Mouse (Mus musculus): ENCODE data around the gene Rapgef4. TPM values are rescaled to one million over a fixed set of nuclear protein-coding genes. Genes with fewer than 3 reads are reported as not detected.

Rapgef4 gene
- polyA plus RNA-seq, 1 experiment from 2014 or later = 3.6 TPM

GRCm38 (mm10) chr2:72122410-72123223 lies 141.6 kb downstream of the Rapgef4 start:
- DNase-seq (ENCODE audit: low spot score) = no peak
- H3K36me3 ChIP-seq (ENCODE audit: control insufficient read depth, insufficient read depth, low read length) = no peaks in the 10 kb centered on the region
- no peak for TF ChIP-seq EP300 (optimal IDR thresholded peaks at IDR 0.05)
- no peak for TF ChIP-seq CTCF (IDR thresholded peaks at IDR 0.05; ENCODE audit: low read depth)
- H3K9me3 ChIP-seq (ENCODE audit: control insufficient read depth, low read length) = no peaks in the 10 kb centered on the region
- H3K4me1 ChIP-seq (replicated peaks; ENCODE audit: control insufficient read depth, insufficient read depth) = no peaks in the 10 kb centered on the region
- WGBS = 88% methylated on average over 14 of the region's 14 CpGs
- no peak overlapping the region for H3K9ac ChIP-seq (ENCODE audit: low read length)
- H3K4me3 ChIP-seq (ENCODE audit: low read depth, low read length) = no peak overlapping the region
- no peak overlapping the region for H3K4me2 ChIP-seq (replicated peaks; ENCODE audit: low read depth)
- H3K27ac ChIP-seq (replicated peaks) = no peak overlapping the region
- H3K27me3 ChIP-seq (ENCODE audit: control insufficient read depth, insufficient read depth, low read length) = no peaks in the 10 kb centered on the region
- no peak for ATAC-seq (ENCODE audit: low FRiP score, low TSS enrichment)

- TF ChIP-seq CTCF (IDR thresholded peaks at IDR 0.05; ENCODE audit: low read depth) (no peak), EP300 (optimal IDR thresholded peaks at IDR 0.05) (no peak)
- Histone ChIP-seq H3K27ac (replicated peaks) (no peak overlapping the region), H3K4me1 (replicated peaks; ENCODE audit: control insufficient read depth, insufficient read depth) (no peaks in the 10 kb centered on the region), H3K27me3 (ENCODE audit: control insufficient read depth, insufficient read depth, low read length) (no peaks in the 10 kb centered on the region), H3K4me2 (replicated peaks; ENCODE audit: low read depth) (no peak overlapping the region), H3K36me3 (ENCODE audit: control insufficient read depth, insufficient read depth, low read length) (no peaks in the 10 kb centered on the region), H3K4me3 (ENCODE audit: low read depth, low read length) (no peak overlapping the region), H3K9ac (ENCODE audit: low read length) (no peak overlapping the region), H3K9me3 (ENCODE audit: control insufficient read depth, low read length) (no peaks in the 10 kb centered on the region)
- DNase-seq (ENCODE audit: low spot score) = no peak
- ATAC-seq (ENCODE audit: low FRiP score, low TSS enrichment) = no peak
- WGBS = 63% methylated on average over 5 of the region's 5 CpGs
Measured at GRCm38 (mm10) chr2:72123851-72124250, 142.8 kb downstream of the Rapgef4 start.

GRCm38 (mm10) chr2:72125786-72126185 lies 144.7 kb downstream of the Rapgef4 start:
- TF ChIP-seq CTCF (IDR thresholded peaks at IDR 0.05; ENCODE audit: low read depth) (no peak), EP300 (optimal IDR thresholded peaks at IDR 0.05) (no peak)
- 44% methylated on average over 3 of the region's 3 CpGs for WGBS

GRCm38 (mm10) chr2:72126411-72126810 lies 145.4 kb downstream of the Rapgef4 start:
- Histone ChIP-seq H3K27me3 (ENCODE audit: control insufficient read depth, insufficient read depth, low read length) (no peaks in the 10 kb centered on the region), H3K4me3 (ENCODE audit: low read depth, low read length) (no peak overlapping the region), H3K9ac (ENCODE audit: low read length) (no peak overlapping the region), H3K36me3 (ENCODE audit: control insufficient read depth, insufficient read depth, low read length) (no peaks in the 10 kb centered on the region), H3K9me3 (ENCODE audit: control insufficient read depth, low read length) (no peaks in the 10 kb centered on the region), H3K27ac (replicated peaks) (no peak overlapping the region), H3K4me1 (replicated peaks; ENCODE audit: control insufficient read depth, insufficient read depth) (no peaks in the 10 kb centered on the region), H3K4me2 (replicated peaks; ENCODE audit: low read depth) (no peak overlapping the region)
- DNase-seq (ENCODE audit: low spot score) = no peak
- 89% methylated on average over 2 of the region's 2 CpGs for WGBS
- no peak for ATAC-seq (ENCODE audit: low FRiP score, low TSS enrichment)
- no peak for TF ChIP-seq CTCF (IDR thresholded peaks at IDR 0.05; ENCODE audit: low read depth)
- TF ChIP-seq EP300 (optimal IDR thresholded peaks at IDR 0.05) = no peak

More at GRCm38 (mm10) chr2:72125786-72126185, 144.7 kb downstream of the Rapgef4 start:
- no peaks in the 10 kb centered on the region for H3K9me3 ChIP-seq (ENCODE audit: control insufficient read depth, low read length)
- H3K4me1 ChIP-seq (replicated peaks; ENCODE audit: control insufficient read depth, insufficient read depth) = no peaks in the 10 kb centered on the region
- H3K36me3 ChIP-seq (ENCODE audit: control insufficient read depth, insufficient read depth, low read length) = no peaks in the 10 kb centered on the region
- H3K4me3 ChIP-seq (ENCODE audit: low read depth, low read length) = no peak overlapping the region
- H3K9ac ChIP-seq (ENCODE audit: low read length) = no peak overlapping the region
- DNase-seq (ENCODE audit: low spot score) = no peak
- H3K27me3 ChIP-seq (ENCODE audit: control insufficient read depth, insufficient read depth, low read length) = no peaks in the 10 kb centered on the region
- H3K27ac ChIP-seq (replicated peaks) = no peak overlapping the region
- ATAC-seq (ENCODE audit: low FRiP score, low TSS enrichment) = no peak
- H3K4me2 ChIP-seq (replicated peaks; ENCODE audit: low read depth) = no peak overlapping the region

GRCm38 (mm10) chr2:72129612-72130311 lies 148.7 kb downstream of the Rapgef4 start:
- Histone ChIP-seq H3K36me3 (ENCODE audit: control insufficient read depth, insufficient read depth, low read length) (no peaks in the 10 kb centered on the region), H3K4me3 (ENCODE audit: low read depth, low read length) (no peak overlapping the region), H3K4me1 (replicated peaks; ENCODE audit: control insufficient read depth, insufficient read depth) (no peaks in the 10 kb centered on the region), H3K27ac (replicated peaks) (no peak overlapping the region), H3K4me2 (replicated peaks; ENCODE audit: low read depth) (no peak overlapping the region), H3K9me3 (ENCODE audit: control insufficient read depth, low read length) (no peaks in the 10 kb centered on the region), H3K27me3 (ENCODE audit: control insufficient read depth, insufficient read depth, low read length) (no peaks in the 10 kb centered on the region), H3K9ac (ENCODE audit: low read length) (no peak overlapping the region)
- WGBS = 86% methylated on average over 8 of the region's 8 CpGs
- no peak for ATAC-seq (ENCODE audit: low FRiP score, low TSS enrichment)
- no peak for TF ChIP-seq EP300 (optimal IDR thresholded peaks at IDR 0.05)
- no peak for TF ChIP-seq CTCF (IDR thresholded peaks at IDR 0.05; ENCODE audit: low read depth)
- no peak for DNase-seq (ENCODE audit: low spot score)

- Histone ChIP-seq H3K4me1 (replicated peaks; ENCODE audit: control insufficient read depth, insufficient read depth) (no peaks in the 10 kb centered on the region), H3K9ac (ENCODE audit: low read length) (no peak overlapping the region), H3K9me3 (ENCODE audit: control insufficient read depth, low read length) (no peaks in the 10 kb centered on the region), H3K27ac (replicated peaks) (no peak overlapping the region), H3K4me2 (replicated peaks; ENCODE audit: low read depth) (no peak overlapping the region), H3K36me3 (ENCODE audit: control insufficient read depth, insufficient read depth, low read length) (no peaks in the 10 kb centered on the region), H3K4me3 (ENCODE audit: low read depth, low read length) (no peak overlapping the region), H3K27me3 (ENCODE audit: control insufficient read depth, insufficient read depth, low read length) (no peaks in the 10 kb centered on the region)
- WGBS = 80% methylated on average over 3 of the region's 3 CpGs
- no peak for ATAC-seq (ENCODE audit: low FRiP score, low TSS enrichment)
- no peak for DNase-seq (ENCODE audit: low spot score)
- TF ChIP-seq CTCF (IDR thresholded peaks at IDR 0.05; ENCODE audit: low read depth) (no peak), EP300 (optimal IDR thresholded peaks at IDR 0.05) (no peak)
Measured at GRCm38 (mm10) chr2:72132222-72132621, 151.2 kb downstream of the Rapgef4 start.

All from stomach, postnatal 0 days (tissue).